Mouse (Mus musculus): Measurements from ENCODE around the gene Bbs9.

- TF ChIP-seq POLR2A (IDR thresholded peaks at IDR 0.05; ENCODE audit: insufficient read depth, low read depth, low read length), result no peak
- no peak for TF ChIP-seq CTCF (IDR thresholded peaks at IDR 0.05)
These were observed 92.2 kb downstream of the Bbs9 start for GRCm38 (mm10) chr9:22567726-22568125.

All from heart, adult 2 months (tissue).